Mouse (Mus musculus) megakaryocyte-erythroid progenitor cell, adult 5-6 weeks (primary cell): ENCODE measurements around the gene Cnot1. TPM values are rescaled to one million over a fixed set of nuclear protein-coding genes. Genes with fewer than 3 reads are reported as not detected.

ENCODE experiments used
- ATAC-seq: replicated peaks from 2 replicates; pipeline ENCODE4 v1.8.0; 2016; ENCODE audit warnings: mild to moderate bottlenecking, inconsistent platforms; ENCODE audit not compliant: severe bottlenecking, poor library complexity, low FRiP score, low TSS enrichment
- total RNA-seq, 2 experiments: library from RNA; stranded (forward) in 1 of 2; stranded (reverse) in 1 of 2; fragments of 200-1000, 215-1000 nt in 1 of 2; fragments of >200 nt in 1 of 2; fragmentation: Nextera tagmentation in 1 of 2; gene quantifications; 2 replicates each; pipeline ENCODE4 v1.2.3; 2014 to 2017

Cnot1 gene
- total RNA-seq (2014; fragmentation: Nextera tagmentation): 278 and 316 TPM in 2 replicates
- total RNA-seq (2017): 133 and 217 TPM in 2 replicates

GRCm38 (mm10) chr8:95807331-95807843 is at the start of gene Cnot1:
Cnot1 (minus strand) TSS chr8:95807464.
- peak; percentile 92 for ATAC-seq

- ATAC-seq: no peak
Observed at GRCm38 (mm10) chr8:95854174-95854573, 46.9 kb upstream of the Cnot1 start.

GRCm38 (mm10) chr8:95853102-95853843 is 46.0 kb upstream of the Cnot1 start, which contains the start of gene Slc38a7:
Slc38a7 (minus strand) TSS chr8:95853539.
- peak; percentile 98 for ATAC-seq

- ATAC-seq: peak; percentile 29; the same call in 1 of the 2 replicates
Observed at GRCm38 (mm10) chr8:95852290-95852689, 45.0 kb upstream of the Cnot1 start.

- no peak for ATAC-seq
Observed at GRCm38 (mm10) chr8:95850326-95850725, 43.1 kb upstream of the Cnot1 start.

- ATAC-seq: no peak
Observed at GRCm38 (mm10) chr8:95848734-95849464, 41.6 kb upstream of the Cnot1 start.

DNA sequence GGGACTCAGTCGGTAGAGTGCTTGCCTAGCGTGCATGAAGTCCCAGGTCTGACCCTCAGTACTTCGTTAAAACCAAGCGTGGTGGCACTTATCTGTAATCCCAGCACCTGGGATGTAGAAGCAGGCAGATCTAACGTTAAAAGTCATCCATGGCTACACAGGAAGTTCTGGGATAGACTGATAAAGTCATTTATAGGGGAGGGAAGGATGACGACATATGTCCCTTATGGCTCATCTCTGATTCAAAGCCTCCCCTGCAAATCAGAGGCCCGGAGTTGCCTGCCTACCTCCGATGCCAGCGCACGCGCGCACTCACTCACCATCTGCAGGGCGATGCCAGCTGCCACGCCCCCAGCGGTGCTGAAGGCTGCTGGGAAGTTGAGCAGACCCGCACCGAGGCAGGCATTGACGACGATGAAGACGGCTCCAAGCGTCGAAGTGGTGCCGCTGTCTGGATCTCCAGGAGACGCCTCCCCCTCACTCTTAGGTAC is 40.8 kb upstream of the Cnot1 start:
- ATAC-seq: peak; percentile 89

DNA sequence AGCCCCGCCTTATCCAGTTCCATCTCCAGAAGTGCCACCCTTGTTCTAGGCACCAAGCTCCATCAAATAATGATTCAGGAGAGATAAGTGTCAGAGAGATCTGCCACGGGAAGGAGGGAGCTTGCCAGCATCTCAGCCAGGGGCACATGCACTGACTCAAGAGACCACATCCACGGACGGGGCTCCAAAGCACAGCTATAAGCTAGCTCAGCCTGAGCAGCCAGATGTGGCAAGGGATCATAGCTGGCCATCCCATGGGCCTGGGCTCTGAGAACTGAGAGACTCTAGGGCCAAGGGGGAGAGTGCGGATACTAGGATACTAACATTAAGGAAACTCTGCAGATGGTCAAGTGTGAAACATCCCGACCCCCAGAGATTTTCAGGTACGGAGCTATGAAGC is 37.8 kb upstream of the Cnot1 start:
- no peak for ATAC-seq

DNA sequence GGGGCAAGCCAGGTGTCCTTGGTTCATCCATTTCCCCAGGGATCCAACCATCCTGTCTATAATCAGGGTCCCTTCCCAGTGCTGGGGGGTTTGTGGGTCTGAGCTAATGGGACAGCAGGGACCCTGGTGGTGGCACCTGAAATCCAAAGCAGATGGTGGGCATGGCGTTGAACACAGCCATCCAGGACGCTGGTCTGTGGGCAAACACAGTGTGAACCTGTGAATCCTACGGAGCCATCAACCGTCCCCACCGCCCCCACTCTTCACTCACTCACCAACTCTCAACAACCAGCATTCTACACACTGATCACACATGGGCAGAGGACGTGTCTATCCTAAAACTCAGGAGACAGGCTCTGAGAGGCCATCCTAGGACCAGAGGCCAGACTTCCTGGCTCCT is 36.7 kb upstream of the Cnot1 start:
- no peak for ATAC-seq

GRCm38 (mm10) chr8:95841436-95841835 is 34.2 kb upstream of the Cnot1 start:
- ATAC-seq: no peak

DNA sequence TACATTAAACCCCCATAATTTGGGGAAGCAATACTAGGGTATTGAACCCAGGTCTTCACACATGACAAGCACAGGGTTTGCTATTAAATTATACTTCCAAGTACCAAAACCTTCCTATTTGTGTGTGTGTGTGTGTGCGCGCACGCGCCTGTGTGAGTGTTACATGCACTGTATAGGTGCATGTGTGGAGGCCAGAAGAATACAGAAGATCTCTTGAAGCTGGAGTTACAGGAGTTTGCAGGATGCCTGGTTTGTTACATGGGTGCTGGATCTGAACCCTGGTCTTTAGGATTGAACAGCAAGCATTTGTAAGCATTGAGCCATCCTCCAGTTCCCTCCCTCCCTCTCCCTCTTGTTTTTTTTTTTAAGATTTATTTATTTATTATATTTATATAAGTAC is 32.0 kb upstream of the Cnot1 start:
- no peak for ATAC-seq

- no peak for ATAC-seq
Observed at GRCm38 (mm10) chr8:95837266-95837665, 30.0 kb upstream of the Cnot1 start.

DNA sequence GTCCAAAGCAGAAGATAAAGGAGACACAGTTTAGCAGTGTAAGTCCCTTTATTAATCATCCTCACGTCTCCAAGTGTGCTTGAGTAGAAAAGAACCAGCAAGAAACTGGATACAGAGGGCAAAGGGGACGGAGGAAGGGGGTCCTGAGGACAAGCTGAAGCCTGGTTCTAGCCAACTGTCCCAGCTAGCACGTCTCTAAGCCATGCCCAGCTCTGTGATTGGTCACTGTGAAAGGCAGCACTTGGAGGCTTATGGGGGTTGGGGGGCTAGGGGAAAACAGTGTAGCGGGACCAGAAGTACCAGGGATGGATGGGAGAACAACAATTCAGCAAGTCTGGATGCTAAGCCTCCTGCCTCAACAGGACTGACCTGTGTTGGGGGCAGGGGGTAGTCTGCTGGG is 28.6 kb upstream of the Cnot1 start:
- no peak for ATAC-seq

DNA sequence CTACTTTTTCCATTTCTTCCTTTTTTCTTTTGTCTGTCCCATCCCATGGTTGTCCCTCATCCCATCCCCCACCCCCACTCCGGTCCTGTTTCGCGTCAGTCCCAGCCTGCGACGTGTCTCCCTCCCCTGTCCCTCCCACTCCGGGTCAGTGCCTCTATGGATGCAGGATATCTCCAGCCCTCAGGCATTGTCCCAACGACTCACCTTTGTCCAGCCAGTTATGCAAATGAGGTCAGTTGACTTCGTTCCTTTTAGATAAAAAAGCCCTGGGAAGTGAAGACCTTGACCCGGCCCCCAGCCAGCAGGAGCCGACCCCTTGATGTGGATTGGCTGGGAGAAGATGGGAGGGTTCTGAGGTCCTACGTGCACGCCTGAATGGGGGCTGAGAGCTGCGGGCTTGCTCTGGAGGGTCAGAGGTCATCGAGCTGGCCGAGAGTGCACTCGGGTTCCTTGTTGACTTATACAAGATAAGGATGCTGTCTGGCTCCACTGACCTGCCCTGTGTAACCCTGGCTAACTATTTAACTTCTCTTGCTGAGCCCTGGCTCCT is 26.2 kb upstream of the Cnot1 start:
- peak; percentile 55 for ATAC-seq

DNA sequence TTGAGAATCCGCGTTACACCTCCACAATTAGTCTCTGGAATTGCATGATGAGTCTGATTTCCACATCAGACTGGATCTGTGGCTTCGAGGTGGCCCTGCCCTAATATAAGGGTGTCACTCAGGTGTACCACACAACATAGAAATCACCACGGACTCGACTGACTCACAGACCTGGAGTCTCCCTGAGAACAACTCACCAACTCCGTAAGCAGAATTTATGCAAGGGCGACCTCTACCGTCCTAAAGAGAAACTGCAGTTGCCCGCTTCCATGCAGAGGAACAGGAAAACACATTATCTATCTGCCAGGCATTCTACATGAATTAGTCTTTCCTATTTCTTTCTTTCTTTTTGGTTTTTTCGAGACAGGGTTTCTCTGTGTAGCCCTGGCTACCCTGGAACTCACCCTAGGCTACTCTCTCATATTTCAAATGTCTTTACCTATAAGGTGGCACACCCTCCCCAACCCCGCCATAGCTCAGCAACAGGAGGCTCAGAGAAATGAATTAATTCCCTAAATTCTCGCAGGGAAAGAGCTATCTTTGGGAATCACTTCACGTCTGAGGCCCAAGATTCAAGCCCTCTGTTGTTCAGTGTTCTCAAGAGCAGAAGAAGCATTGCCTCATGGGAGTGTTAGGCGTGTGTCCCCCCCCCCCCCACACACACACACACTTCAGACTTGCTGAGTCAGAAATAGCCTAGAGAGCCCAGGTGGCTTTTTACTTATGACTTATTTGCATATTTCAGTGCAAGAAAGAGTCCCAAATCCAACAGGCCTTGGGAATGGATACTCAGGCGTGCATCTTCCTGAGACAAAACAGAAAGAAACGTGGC is 25.6 kb upstream of the Cnot1 start:
- ATAC-seq: peak; percentile 81

- ATAC-seq: no peak
Observed at GRCm38 (mm10) chr8:95830144-95830543, 22.9 kb upstream of the Cnot1 start.

- peak; percentile 80 for ATAC-seq
Observed at GRCm38 (mm10) chr8:95825162-95825561, 17.9 kb upstream of the Cnot1 start, which contains the start of gene Sap18b. Sap18b (plus strand) TSS chr8:95825346.

DNA sequence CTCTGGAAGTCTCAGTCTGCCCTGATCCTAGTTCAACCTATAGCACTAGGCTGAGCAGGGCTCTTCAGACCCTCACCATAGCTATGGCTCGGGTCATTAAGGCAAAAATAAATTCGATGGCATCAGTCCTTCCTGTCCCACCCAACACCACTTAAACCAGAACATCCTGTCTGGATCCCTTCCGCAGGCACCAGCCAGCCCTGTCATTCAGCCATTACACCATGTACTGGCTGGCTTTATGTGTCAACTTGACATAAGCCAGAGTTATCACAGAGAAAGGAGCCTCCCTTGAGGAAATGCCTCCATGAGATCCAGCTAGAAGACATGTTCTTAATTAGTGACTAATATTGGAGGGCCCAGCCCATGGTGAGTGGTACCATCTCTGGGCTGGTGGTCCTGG is 15.4 kb upstream of the Cnot1 start:
- ATAC-seq: no peak

DNA sequence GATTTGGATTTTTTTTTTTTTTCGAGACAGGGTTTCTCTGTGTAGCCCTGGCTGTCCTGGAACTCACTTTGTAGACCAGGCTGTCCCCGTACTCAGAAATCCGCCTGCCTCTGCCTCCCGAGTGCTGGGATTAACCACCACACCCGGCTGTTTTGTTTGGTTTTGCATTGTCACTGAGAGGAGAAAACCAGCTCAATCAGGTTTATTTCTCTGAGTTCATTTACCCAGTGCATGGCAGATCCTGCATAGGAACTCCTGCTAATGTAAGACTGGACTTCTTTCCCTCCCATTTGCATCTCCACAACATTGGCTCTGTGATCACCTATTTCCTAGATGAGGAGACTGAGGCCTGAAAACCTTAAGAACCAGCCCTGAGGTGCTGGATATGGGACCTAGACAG is 14.8 kb upstream of the Cnot1 start:
- no peak for ATAC-seq
